Mouse (Mus musculus) adrenal gland, postnatal 25 days (tissue): ENCODE results near the gene Ptov1. TPM values are rescaled to one million over a fixed set of nuclear protein-coding genes. Genes with fewer than 3 reads are reported as not detected.

ENCODE experiments used
- DNase-seq: peaks from one replicate; pipeline ENCODE4 v3.0.0; 2021; ENCODE audit warnings: mixed read lengths
- total RNA-seq: library from RNA; stranded (reverse); gene quantifications from 2 replicates; pipeline ENCODE4 v1.2.3, GENCODE M21; 2021

Ptov1 gene
- total RNA-seq, 1 experiment from 2014 or later = 326 TPM

DNA sequence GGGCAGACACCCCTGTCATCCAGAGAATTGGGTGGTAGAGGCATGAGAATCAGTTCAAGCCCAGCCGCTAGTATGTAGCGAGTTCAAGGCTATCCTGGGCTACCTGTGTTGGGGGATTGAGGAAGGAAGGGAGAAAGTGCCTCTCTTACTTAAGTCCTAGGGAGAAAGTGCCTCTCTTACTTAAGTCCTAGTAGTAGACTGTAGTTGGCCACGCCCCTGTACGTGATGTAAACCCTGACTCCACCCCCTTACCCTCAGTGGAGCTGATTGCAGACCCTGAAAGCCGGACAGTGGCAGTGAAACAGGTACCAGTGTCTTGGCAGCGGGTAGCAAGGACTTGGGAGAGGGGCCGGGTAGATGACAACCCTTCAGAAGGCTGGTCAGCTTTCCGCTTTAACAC is 11.7 kb downstream of the Ptov1 start:
- peak; percentile 32 for DNase-seq

DNA sequence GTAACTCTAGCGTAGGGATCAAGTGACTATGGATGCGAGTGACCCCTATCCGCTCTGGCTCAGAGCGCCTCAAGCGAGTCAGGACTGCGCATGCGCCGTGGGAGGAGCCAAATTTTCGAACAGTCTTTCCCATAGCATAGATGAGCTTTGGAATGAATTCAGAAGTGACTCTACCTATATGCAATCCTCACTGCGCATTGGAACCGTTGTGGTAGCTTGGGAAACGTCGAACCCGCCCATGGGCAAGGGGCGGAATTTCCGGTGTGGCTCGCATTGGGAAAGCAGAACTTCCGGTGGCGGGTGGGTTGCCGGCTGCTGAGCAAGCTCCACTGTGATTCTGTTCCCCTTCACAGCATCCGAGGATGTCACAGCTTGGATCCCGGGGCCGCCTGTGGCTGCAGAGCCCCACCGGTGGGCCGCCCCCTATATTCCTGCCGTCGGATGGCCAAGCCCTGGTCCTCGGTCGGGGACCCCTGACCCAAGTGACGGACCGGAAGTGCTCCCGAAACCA is 12.5 kb downstream of the Ptov1 start, which contains the start of gene Pnkp:
Gene Pnkp (plus strand): TSS at position 98 of the 511 bp plus-strand sequence.
- peak; percentile 83 for DNase-seq

DNA sequence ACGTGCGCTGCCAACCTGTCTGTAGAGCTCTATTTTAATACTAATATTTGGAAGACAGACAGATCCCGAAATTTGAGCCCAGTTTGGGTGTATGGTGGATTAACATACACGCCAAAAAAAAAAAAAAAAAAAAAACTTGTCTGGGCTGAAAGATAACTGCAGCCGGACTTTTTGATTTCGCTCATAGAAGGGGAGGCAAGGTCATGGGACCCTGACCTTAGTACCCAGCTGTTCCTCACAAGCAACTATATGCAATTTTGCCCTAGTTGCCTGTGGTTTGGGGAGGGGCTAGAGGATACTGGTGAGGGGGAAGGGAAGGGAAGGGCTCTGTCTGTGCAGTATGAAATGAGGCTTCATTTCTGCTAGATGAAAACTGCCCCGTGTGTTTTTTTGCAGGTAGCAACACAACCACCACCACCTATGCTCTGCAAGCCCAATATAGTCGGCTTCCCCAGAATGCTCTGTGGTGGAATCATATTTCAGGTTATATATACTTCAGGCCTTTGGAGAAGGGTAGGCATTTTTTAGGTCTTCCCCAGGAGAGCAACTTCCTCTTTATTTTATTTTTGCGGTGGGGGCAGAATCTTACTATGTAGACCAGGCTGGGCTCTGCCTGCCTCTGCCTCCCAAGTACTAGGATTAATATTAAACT is 13.2 kb downstream of the Ptov1 start:
- no peak for DNase-seq

DNA sequence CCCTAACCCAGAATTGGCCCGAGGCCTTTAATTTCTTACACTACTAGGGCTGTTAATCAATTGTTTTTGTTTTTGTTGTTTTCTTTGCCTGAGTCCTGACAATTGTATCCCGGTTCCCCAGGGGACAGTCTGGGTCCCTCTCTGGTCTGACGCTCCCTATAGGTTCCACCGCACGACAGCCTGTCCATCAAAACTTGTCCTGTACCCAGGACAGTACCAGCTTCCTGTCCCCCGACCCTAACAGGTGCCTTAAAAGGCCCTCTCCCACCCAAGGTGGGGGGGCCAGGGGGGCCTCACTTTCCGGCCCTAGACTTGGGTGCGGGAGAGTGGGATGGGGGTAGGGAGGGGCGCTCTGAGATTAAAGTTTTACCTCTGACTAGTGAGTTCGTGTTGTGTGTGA is 14.6 kb downstream of the Ptov1 start:
- no peak for DNase-seq

DNA sequence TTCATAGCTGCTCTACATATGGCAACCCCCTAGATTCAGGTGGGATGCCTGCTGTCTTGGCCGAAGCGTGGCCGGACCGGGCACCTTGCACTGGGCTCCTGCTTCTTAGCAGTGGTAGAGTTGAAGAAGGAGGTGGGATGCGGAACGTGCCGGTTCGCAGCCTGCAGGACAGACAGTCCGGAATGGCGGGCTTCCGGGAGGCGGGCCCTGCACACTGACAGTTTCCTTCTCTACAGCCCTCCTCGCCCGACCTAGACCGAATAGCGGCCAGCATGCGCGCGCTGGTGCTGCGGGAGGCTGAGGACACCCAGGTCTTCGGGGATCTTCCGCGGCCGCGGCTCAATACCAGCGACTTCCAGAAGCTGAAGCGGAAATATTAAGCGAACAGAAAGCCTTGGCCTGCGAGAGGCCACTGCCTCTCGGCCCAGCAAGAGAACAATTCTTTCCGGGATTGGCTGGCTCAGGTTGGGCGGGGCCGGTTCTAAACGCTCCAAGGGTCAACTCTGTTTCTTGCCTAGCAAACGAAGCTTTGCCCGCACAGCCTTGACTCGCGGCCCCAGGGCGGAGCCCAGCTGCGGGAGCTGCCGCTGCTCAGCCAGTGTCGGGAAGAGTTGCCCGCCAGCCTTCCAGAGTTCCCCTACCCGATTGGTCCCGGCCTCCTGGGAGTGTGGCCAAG is 15.1 kb downstream of the Ptov1 start:
- peak; percentile 92 for DNase-seq

DNA sequence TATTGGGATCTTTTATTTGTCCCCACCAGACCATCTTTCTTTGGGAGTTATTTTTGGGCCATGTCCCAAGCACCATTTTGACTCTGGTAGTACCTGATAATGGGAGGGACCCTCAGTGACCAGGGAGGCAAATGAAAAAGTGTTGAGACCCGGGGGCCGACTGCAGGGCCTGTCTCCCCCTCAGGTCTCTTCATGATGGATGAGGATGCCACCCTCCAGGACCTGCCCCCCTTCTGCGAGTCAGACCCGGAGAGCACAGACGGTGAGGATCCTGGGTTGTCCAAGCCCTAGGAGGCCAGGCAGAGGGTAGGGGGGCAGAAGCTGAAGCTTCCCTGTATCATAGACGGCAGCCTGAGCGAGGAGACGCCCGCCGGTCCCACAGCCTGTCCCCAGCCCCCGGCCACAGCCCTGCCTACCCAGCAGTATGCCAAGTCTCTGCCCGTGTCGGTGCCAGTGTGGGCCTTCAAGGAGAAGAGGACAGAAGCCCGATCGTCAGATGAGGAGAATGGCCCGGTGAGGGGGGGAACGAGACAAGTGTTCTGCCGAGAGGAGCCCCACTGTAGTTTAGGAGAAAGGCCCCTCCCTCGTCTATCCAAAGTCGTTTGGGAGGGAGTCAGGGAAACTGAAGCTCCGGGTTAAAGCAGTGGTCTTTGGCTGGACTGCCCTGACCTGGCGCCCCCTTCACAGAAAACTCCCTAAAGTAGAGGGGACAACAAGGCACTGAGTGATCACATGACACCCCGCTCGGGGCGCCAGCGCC is 15.8 kb downstream of the Ptov1 start:
- peak; percentile 38 for DNase-seq

DNA sequence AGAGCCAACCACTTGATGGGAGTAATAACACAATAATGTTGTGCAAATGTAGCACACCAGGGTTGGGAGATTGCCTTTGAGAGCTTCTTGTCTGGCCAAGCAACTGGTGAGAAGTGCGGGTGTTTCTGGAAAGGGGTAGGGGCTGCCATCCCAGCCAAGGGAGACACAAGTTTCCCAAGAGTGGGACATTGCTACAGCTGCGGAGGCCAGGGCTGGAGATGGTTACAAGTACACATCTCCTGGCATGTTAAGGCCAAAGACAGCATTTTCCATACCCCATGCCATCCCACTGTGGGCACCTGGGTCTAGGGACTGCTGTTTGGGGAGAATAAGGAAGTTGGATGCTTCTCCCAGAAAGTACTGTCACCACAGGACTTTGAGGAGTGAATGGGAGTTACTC is 16.5 kb downstream of the Ptov1 start:
- DNase-seq = no peak

DNA sequence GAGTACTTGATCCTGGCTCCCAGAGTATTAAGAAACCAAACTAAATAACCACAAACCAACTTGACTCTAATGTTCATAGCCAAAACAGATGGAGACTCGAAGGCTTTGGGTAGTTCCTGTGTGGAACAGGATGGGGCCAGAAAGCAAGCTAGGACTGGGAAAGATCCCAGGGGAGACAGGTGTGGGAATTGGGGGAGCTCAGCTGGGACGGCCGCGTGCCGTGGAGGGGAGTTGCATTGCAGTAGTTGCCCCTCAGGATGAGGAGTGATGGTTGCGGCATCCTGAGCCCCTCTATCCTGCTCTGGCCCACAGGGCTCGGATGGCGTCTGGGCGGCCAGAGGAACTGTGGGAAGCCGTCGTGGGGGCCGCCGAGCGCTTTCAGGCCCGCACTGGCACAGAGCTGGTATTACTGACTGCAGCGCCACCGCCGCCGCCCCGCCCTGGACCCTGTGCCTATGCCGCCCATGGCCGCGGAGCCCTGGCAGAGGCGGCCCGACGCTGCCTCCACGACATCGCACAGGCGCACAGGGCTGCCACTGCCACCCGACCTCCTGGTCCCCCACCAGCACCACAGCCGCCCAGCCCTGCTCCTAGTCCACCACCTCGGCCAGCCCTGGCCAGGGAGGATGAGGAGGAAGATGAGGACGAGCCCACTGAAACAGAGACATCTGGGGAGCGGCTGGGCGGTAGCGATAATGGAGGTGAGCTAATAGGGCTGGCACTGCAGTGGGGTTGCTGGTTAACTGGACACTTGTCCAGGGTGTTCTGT is 17.1 kb downstream of the Ptov1 start:
- no peak for DNase-seq

DNA sequence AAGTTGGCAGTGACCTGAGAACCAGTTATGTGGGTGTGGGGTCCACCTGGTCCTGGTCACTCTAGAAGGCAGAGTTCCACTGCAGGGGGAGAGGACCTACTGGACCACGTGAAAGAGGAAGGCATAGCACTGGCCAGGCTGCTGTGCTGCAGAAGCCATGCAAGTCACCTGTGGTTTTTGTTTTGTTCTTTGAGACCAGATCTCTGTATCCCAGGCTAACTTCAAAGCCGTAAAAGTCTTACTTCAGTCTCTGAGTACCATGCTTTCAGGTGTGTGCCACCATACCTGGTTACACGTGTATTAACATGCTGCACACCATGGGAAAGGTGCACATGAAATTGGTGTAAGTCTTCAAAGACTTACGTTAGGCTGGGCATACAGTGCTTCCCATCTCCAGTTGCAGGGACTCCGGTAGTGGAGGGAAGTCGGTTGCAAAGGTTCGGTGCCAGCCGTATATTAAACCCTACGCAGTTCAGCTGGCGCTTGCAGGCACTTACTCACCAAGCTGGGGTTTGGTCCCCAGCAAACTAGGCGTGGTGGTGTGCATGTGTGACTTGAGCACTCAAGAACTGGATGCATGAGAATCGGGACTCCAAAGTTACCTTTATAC is 17.9 kb downstream of the Ptov1 start:
- DNase-seq = no peak

DNA sequence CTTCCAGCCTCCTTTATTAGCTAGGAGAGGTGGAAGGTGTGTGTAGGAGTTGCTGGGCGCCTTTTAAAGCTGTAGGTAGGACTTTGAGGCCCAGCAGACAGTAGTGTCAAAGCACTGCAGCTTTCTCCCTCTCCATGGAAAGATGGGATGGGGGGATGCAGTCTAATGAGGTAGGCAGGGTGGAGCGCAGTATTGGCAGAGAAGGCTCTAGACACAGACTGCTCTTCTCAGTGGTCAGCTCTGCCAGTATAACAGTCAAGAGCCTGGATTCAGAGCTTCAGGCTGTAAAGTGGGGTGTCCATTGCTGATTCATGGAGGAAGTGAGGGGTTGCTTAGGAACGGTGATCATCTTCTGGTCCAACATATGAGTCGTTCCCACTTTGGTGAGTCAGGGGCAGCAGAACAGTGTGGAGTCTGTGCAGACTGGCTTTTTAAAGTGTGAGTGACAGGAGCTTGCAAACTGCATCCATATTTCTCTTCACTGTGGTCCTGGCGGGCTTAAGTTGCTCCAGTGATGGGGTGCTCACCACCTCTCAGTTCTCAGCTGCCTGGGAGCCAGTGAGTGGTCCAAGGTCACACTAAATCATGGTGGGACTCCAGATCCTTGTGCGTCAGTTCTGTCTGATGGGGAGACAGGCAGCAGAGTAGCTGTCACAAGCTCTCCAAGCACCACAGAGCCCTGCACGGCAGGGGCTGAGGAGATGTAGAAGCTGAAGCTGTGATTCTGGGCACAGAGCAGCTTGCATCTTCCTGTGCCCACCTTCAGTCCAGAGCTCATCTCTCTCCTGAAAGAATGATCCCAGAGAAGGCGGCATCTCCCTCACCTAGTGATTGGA is 18.6 kb downstream of the Ptov1 start:
- DNase-seq = no peak

DNA sequence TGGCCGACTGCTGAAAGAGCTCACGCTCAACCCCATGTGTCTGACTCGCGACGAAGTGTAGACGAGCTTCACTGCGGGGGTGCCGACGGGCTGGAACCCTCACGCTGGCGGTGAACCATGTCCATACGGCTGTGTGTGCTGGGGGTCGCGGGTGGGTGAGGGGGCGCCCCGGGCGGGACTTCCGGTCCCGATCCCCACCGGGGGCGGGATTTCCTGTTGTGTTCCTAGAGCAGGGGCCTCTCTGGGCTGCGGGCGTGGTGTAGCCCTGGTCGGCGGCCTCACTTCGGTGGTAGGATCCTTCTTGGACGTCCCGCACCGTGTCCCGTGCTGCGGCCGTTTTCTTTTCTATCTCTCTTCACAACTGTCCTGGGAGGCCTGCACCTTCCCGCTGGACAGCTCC is 19.4 kb downstream of the Ptov1 start:
- DNase-seq = peak; percentile 81

DNA sequence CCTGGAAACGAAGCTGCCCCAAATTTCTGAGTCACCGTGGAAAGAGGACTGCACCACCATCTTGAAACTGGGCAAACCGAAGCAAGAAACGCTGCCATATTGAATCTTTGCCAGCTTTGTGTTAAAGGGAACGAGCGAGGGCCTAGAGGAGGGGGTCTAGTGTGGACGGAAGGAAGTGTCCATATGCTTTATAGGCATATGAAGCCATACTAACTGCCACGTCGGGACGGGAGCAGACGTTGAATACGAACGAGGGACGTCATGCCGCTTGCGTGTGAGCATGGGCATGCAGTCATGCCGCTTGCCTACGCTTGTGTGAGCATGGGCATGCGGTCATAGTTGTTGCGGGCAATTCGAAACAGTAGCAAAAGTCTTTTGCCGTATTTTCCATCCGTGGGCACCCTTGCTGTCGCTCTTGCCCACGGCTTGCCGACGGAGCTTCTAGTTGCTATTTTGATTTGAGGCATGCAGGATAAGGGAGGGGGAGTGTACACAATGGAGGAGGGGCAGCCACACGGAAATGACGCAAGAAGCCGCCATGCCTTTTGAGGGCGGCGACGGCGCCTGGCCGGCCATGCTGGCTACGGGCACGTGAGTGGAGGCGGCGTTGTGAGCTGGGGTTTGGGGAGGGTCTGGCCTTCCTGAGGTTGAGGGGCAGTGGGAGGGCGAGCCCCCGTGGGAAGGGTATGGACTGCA is 20.0 kb downstream of the Ptov1 start:
- DNase-seq = peak; percentile 87

DNA sequence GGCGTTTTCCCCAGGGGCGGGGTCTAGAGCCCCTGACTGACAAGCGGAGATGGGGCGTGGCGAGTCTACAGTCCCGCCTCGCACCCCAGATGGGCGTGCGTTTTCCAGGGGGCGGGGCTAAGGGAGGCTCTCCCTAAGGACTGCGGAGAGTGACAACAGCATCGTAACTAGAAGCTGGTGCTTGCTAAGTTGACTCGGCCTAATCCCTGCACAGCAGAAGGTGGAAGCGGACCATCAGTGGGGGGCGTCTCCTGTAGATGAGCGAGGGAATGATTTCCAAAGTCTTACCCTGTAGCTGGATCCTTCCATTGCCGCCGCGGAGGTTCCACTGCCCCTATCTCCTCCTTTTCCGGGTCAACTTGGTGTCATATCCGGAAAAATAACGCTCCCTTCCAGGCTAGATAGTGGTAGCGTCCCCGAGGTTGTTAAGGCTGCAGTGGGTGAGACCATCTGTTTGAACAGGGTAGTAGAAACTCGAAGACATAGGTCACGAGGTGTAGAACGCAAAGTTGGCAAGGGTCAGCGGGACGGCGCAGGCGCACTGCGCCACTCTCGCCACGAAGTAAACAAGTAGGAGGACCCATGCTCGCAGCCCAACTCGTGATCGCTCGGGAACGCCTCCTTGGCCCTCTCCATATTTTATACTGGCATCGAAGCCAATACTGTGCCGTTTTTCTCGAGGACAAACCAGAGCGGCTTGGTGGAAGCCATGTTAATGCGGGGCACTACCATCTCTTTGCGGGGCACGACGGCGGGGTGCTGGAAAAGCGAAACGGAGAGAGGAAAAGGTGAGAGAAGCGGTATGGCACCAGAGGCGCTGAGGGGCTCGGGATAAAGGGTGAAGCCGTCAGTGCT is 20.8 kb downstream of the Ptov1 start, which contains the start of the genes Akt1s1 and Tbc1d17:
Gene Akt1s1 (plus strand): TSS at position 431 of the 855 bp plus-strand sequence.
Gene Tbc1d17 (minus strand): TSS at position 519 of the 855 bp plus-strand sequence.
- peak; percentile 96 for DNase-seq

DNA sequence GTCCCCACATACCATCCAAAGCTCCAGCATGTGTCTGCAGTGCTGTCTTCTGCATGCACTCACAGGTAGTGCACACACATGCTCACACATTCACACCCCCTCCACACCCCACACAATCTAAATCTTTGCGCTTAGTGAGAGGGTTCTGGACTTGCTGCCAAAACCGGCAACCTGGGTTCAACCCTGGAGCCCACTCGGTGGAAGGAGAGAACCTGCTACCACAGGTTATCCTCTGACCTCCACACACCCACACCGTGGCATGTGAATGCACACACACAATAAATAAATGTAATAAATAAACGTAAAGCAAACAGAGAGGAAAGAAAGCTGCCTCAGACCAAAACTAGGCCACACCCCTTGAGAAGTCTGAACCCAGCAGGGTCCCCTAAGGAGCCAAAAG is 21.8 kb downstream of the Ptov1 start:
- no peak for DNase-seq

DNA sequence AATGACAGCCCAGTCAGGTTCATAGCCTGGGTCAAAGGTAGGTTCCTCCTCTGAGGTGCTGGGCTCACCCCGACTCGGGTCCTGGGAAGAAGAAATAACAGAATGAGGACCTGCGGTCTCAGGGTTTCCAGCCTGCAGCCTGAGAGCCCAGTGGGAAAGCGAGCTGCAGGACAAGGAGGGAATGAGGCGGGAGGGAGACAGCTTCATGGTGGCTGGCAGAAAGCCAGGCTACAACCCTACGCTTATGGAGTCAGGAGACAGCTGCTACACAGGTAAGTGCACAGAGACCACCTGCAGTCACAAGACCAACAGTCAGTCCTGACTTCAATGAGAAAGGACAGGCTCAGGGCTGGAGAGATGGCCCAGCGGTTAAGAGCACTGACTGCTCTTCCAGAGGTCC is 22.8 kb downstream of the Ptov1 start:
- DNase-seq = no peak

DNA sequence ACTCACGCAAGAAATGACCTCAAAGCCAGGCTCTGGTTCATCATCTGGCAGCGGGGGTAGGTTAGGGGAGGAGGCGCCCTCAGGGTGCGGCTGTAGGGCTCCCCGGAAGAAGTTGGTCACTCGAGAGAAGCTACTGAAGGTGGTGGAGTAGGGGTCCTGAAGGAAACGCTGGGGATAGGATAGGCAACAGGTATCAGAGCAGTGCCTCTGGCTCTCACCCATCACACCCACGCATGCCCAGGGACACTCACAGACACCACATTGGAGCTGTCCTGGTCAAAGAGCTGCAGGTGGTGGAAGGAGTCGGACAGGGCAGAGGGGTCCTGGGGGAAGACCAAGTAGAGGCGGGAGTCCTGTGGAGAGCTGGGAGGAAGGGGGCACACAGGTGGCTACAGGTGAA is 24.6 kb downstream of the Ptov1 start:
- DNase-seq = no peak

DNA sequence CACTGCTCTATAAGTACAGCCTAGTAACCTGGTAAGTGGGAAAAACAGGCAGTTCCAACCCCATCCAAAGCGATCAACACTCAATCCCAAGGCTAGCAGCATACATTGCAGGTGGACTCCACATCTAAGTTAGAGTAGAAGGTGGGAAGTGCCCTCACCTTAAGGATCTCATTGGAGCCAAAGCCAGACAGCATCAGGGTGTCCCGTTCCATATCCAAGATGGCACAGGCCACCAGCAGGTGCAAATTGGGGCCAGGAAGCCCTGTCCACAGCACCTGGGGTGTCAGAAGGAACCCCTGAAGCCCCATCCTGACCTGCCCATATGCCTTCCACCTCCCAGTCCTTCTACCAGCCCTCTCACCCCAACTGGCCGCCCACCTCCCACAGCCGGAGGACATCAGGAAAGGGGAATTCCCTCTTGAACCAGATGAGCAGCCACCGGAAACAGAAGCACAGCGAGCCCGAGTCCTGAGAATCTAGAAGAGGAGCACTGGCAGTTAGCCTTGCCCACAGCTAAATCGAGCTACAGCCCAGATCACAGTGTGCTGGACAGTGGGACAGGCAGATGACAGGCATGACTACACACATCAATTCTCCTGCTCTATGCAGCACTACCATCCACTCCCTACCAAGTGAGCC is 27.6 kb downstream of the Ptov1 start:
- no peak for DNase-seq

DNA sequence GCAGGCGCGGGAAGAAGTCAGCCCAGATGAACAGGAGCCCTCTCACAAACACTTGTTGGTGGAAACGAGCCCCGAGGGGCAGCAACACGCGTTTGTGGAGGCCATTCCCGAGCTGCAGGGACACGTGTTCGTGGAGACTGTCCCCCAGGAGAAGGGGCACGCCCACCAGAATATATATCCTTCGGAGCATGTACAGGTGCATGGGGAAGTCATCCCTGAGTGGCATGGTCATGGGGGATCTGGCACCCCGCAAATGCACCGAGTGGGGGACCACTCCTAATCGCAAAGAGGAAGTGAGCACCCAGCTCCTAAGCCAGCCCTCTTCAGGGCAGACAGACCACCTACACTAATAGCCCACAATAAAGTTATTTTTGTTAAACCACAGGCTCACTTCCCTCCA is 29.2 kb downstream of the Ptov1 start:
- no peak for DNase-seq
